Mouse (Mus musculus): Measurements from ENCODE around the gene Ssx2ip. TPM values are rescaled to one million over a fixed set of nuclear protein-coding genes. Genes with fewer than 3 reads are reported as not detected.
A peak's percentile ranks its signal among the peaks of the same experiment; 100 is the strongest.

Ssx2ip gene
- polyA plus RNA-seq, 1 experiment from 2014 or later = 23.2 TPM

DNA sequence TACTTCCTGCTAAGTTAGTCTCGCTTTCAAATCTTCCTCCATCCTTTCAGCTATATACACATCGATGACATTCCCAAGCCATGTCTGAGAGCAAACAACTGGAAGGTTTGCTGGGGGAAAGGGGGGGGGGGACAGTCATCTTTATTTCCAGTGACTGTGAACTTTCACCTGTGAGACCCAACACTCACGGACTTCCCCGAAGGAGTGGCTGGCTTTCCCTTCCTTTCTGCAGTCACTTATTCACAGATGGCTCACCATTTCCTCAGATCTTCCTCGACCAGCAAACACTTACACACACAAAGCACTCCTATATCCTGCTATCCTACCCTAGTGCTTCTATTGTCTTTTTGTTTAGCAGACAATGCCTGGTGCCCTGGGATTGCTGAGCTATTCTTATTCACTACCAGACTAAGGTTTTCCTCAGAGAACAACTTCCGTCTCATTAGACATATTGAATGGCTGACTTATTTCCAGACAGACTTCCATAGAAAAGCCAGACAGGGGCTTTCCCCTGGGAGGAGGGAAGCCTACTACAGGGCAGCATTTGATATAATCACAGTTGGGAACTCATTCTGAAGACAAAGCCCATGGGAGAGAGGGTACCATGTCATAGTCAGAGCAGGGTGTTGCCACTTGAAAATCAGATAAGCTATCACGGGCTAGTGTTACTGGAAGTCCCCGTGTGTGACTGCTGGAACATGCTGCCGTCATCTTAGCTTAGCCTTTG lies 24.5 kb upstream of the Ssx2ip start:
- 28% methylated on average over 9 of the region's 9 CpGs for WGBS
- no peak overlapping the region; the same call in 1 of the 2 replicates for H3K27ac ChIP-seq (replicated peaks)
- ATAC-seq (ENCODE audit: low FRiP score, low read depth) = peak; percentile 70
- H3K9ac ChIP-seq (replicated peaks) = no peak overlapping the region
- no peak overlapping the region for H3K4me2 ChIP-seq (replicated peaks)
- H3K9me3 ChIP-seq = no peaks in the 10 kb centered on the region
- H3K4me3 ChIP-seq = no peak overlapping the region
- H3K27me3 ChIP-seq = peaks cover 24% of the 10 kb centered on the region
- no peaks in the 10 kb centered on the region for H3K36me3 ChIP-seq
- H3K4me1 ChIP-seq = peaks cover 17% of the 10 kb centered on the region

DNA sequence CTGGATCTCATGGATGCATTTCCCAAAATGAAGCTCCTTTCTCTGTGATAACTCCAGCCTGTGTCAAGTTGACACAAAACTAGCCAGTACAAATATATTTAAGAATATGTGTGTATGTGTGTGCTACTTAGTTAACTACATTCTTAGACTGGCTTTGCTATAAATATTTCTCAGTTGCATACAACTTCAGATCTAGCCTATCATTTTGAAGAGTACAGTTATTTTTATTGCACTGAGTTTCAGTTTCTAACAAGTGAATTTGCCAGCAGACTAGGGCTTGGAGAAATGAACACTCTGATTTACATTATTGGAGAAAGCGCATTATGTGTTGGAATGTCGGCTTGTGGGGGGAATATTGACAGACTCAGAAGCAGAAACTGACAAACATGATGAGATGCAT lies 23.6 kb upstream of the Ssx2ip start:
- Histone ChIP-seq H3K27me3 (peaks cover 24% of the 10 kb centered on the region), H3K4me1 (peaks cover 11% of the 10 kb centered on the region), H3K4me3 (no peak overlapping the region), H3K27ac (replicated peaks) (no peak overlapping the region), H3K9ac (replicated peaks) (no peak overlapping the region), H3K4me2 (replicated peaks) (no peak overlapping the region), H3K9me3 (no peaks in the 10 kb centered on the region), H3K36me3 (no peaks in the 10 kb centered on the region)
- WGBS = 92% methylated on average over 2 of the region's 2 CpGs
- ATAC-seq (ENCODE audit: low FRiP score, low read depth) = no peak

DNA sequence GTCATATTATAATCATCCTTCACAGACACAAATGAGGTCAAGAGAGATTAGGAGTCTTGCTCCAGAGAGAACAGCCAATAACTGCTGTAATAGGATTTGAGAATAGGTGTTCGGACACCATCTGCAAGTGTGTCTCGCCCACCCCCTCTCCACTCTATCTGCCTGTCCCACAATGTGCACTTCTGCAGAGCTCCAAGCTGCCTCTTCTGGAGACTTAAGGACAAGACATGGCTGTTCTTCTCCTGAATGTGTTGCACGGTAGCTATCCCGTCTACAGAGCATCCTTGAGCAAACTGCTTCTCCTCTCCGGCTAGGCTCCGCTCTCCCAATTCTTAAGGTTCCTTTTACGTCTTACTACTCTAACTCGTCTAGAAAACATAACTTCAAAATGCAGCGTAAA lies 23.0 kb upstream of the Ssx2ip start:
- H3K4me3 ChIP-seq = no peak overlapping the region
- no peak overlapping the region for H3K9ac ChIP-seq (replicated peaks)
- ATAC-seq (ENCODE audit: low FRiP score, low read depth) = no peak
- peaks cover 11% of the 10 kb centered on the region for H3K4me1 ChIP-seq
- no peaks in the 10 kb centered on the region for H3K36me3 ChIP-seq
- 92% methylated on average over 9 of the region's 9 CpGs for WGBS
- no peak overlapping the region for H3K27ac ChIP-seq (replicated peaks)
- peaks cover 23% of the 10 kb centered on the region for H3K27me3 ChIP-seq
- no peaks in the 10 kb centered on the region for H3K9me3 ChIP-seq
- no peak overlapping the region for H3K4me2 ChIP-seq (replicated peaks)

DNA sequence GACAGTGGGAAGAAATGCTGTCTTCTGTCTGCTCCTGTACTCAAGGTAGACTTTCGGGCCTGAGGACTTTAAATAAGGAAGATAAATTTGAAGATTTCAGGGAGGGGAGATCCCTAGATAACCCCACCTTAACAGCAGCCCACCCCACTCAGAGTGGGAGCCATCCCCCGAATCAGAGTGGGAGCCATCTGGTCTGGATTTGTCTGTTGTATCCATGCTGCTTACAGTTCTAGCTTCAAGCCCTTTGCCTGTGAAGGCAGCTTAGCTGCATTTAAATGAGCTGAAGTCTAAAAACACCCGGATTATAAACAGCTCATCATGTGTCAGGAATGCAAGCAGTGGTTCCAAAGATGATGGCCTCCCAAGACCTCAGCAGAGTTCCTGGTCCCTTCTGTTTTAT lies 17.6 kb upstream of the Ssx2ip start:
- ATAC-seq (ENCODE audit: low FRiP score, low read depth) = no peak
- Histone ChIP-seq H3K9me3 (no peaks in the 10 kb centered on the region), H3K4me1 (no peaks in the 10 kb centered on the region), H3K36me3 (no peaks in the 10 kb centered on the region), H3K4me3 (no peak overlapping the region), H3K9ac (replicated peaks) (no peak overlapping the region), H3K27me3 (peaks cover 5% of the 10 kb centered on the region; the same call in 1 of the 2 replicates), H3K4me2 (replicated peaks) (no peak overlapping the region), H3K27ac (replicated peaks) (no peak overlapping the region)
- 53% methylated on average over 3 of the region's 3 CpGs for WGBS

GRCm38 (mm10) chr3:146392656-146393321 lies 11.7 kb upstream of the Ssx2ip start:
- H3K27ac ChIP-seq (replicated peaks) = no peak overlapping the region
- H3K27me3 ChIP-seq = no peaks in the 10 kb centered on the region
- peak; percentile 52 for ATAC-seq (ENCODE audit: low FRiP score, low read depth)
- H3K4me1 ChIP-seq = peaks cover 6% of the 10 kb centered on the region; the same call in 1 of the 2 replicates
- H3K4me2 ChIP-seq (replicated peaks) = peak overlapping the region; percentile 26
- 62% methylated on average over 19 of the region's 19 CpGs for WGBS
- H3K9me3 ChIP-seq = no peaks in the 10 kb centered on the region
- 0 out of 2 replicates have a peak overlapping the region, but pooled peaks have one; percentile 3 for H3K4me3 ChIP-seq
- no peak overlapping the region for H3K9ac ChIP-seq (replicated peaks)
- no peaks in the 10 kb centered on the region for H3K36me3 ChIP-seq

GRCm38 (mm10) chr3:146393641-146394100 lies 10.8 kb upstream of the Ssx2ip start:
- 27% methylated on average over 7 of the region's 7 CpGs for WGBS
- no peak overlapping the region for H3K27ac ChIP-seq (replicated peaks)
- H3K9me3 ChIP-seq = no peaks in the 10 kb centered on the region
- H3K27me3 ChIP-seq = no peaks in the 10 kb centered on the region
- H3K9ac ChIP-seq (replicated peaks) = no peak overlapping the region
- H3K4me3 ChIP-seq = no peak overlapping the region
- ATAC-seq (ENCODE audit: low FRiP score, low read depth) = no peak
- no peaks in the 10 kb centered on the region for H3K36me3 ChIP-seq
- peaks cover 6% of the 10 kb centered on the region; the same call in 1 of the 2 replicates for H3K4me1 ChIP-seq
- H3K4me2 ChIP-seq (replicated peaks) = peak overlapping the region; percentile 26; the same call in 1 of the 2 replicates

DNA sequence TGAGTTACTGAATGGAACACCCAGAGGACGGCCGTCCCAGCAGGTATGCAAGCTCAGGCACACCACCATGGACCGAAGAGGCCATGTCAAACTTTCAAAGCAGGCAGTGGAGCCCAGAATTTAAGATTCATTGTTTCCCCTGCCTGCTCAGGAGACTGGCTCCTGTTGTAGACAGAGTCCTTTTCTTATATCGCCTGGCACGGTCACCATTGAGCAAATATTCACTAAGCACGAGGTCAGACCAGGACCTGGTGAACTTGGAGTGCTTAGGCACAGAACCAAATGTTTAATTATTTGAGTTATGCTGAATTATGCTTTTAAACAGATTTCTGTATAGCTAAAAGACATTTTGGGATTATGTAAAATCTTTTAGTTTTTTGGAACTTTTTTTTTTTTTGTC lies 8.2 kb upstream of the Ssx2ip start:
- Histone ChIP-seq H3K4me1 (peaks cover 6% of the 10 kb centered on the region; the same call in 1 of the 2 replicates), H3K4me2 (replicated peaks) (no peak overlapping the region), H3K36me3 (no peaks in the 10 kb centered on the region), H3K9ac (replicated peaks) (no peak overlapping the region), H3K27me3 (no peaks in the 10 kb centered on the region), H3K27ac (replicated peaks) (no peak overlapping the region), H3K4me3 (no peak overlapping the region), H3K9me3 (no peaks in the 10 kb centered on the region)
- ATAC-seq (ENCODE audit: low FRiP score, low read depth) = no peak
- WGBS = 83% methylated on average over 6 of the region's 6 CpGs

DNA sequence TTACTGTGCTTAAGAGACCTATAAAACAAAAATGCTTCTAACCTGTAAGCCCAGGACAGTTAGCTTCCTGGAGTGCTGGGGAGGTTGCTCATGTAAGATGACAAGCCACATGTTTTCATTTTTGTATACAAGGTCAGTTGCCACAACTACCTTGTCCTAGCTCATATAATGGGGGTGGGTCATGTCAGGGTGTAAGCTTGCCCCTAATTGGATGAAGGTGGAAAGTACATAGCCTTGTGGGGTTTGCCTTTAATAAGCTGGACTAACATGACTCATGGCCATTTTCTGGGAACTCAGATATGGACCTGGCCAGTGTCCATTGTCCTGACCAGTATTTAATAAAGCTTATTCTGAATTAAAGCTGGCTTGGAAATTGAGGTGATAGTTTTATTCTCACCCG lies 7.5 kb upstream of the Ssx2ip start:
- Histone ChIP-seq H3K27ac (replicated peaks) (no peak overlapping the region), H3K9ac (replicated peaks) (no peak overlapping the region), H3K9me3 (no peaks in the 10 kb centered on the region), H3K27me3 (no peaks in the 10 kb centered on the region), H3K4me3 (no peak overlapping the region), H3K36me3 (no peaks in the 10 kb centered on the region), H3K4me1 (peaks cover 6% of the 10 kb centered on the region; the same call in 1 of the 2 replicates), H3K4me2 (replicated peaks) (no peak overlapping the region)
- WGBS = 91% methylated on average over 1 of the region's 1 CpGs
- no peak for ATAC-seq (ENCODE audit: low FRiP score, low read depth)

GRCm38 (mm10) chr3:146397847-146398246 lies 6.6 kb upstream of the Ssx2ip start:
- H3K9me3 ChIP-seq = no peaks in the 10 kb centered on the region
- ATAC-seq (ENCODE audit: low FRiP score, low read depth) = no peak
- WGBS = 90% methylated on average over 4 of the region's 4 CpGs
- H3K4me1 ChIP-seq = peaks cover 6% of the 10 kb centered on the region; the same call in 1 of the 2 replicates
- no peak overlapping the region for H3K4me3 ChIP-seq
- no peaks in the 10 kb centered on the region for H3K36me3 ChIP-seq
- H3K9ac ChIP-seq (replicated peaks) = no peak overlapping the region
- H3K4me2 ChIP-seq (replicated peaks) = no peak overlapping the region
- H3K27me3 ChIP-seq = no peaks in the 10 kb centered on the region
- no peak overlapping the region for H3K27ac ChIP-seq (replicated peaks)

DNA sequence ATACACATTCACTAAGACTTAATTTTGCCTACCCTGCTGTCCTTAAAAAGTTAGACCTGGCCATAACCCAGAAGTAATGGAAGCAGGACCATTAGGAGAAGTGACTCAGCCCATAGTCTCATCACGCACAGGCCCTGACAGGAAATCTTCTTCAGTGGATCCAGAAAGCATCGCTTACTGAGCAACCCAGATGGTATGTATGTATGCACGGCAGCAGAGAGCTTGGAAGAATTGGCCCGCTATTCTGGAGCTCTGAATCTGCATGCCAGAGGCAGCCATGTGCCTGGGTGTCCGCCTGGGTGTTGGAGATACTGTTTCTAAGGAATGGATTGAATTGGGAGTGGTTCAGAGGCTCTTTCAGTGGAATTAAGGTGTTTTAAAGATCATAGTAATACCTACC lies 5.2 kb upstream of the Ssx2ip start:
- Histone ChIP-seq H3K4me1 (no peaks in the 10 kb centered on the region), H3K27me3 (no peaks in the 10 kb centered on the region), H3K4me2 (replicated peaks) (no peak overlapping the region), H3K9ac (replicated peaks) (no peak overlapping the region), H3K4me3 (no peak overlapping the region), H3K27ac (replicated peaks) (no peak overlapping the region), H3K36me3 (no peaks in the 10 kb centered on the region), H3K9me3 (no peaks in the 10 kb centered on the region)
- 91% methylated on average over 5 of the region's 5 CpGs for WGBS
- no peak for ATAC-seq (ENCODE audit: low FRiP score, low read depth)

GRCm38 (mm10) chr3:146403770-146404169 lies 672 bp upstream of the Ssx2ip start:
- Histone ChIP-seq H3K27ac (replicated peaks) (peak overlapping the region; percentile 86; the same call in 1 of the 2 replicates), H3K4me1 (peaks cover 29% of the 10 kb centered on the region), H3K4me3 (peak overlapping the region; percentile 75), H3K36me3 (0 out of 2 replicates have a peak, but pooled peaks cover under 1% of the 10 kb centered on the region), H3K27me3 (no peaks in the 10 kb centered on the region), H3K4me2 (replicated peaks) (peak overlapping the region; percentile 70), H3K9ac (replicated peaks) (peak overlapping the region; percentile 91; the same call in 1 of the 2 replicates), H3K9me3 (no peaks in the 10 kb centered on the region)
- no peak for ATAC-seq (ENCODE audit: low FRiP score, low read depth)
- WGBS = 47% methylated on average over 3 of the region's 3 CpGs

Measured in midbrain, embryonic 12.5 days (tissue).